Mouse (Mus musculus): Measurements from ENCODE around the gene Nsmce4a.

- no peak for TF ChIP-seq NRF1 (IDR thresholded peaks at IDR 0.05; ENCODE audit: insufficient read depth, low read depth, low read length, poor library complexity, severe bottlenecking)
- TF ChIP-seq CTCF (IDR thresholded peaks at IDR 0.05 in 2 of 3, conservative IDR thresholded peaks at IDR 0.05 in 1 of 3; ENCODE audit: control insufficient read depth in 1 of 3, insufficient read depth in 1 of 3, low read depth in 2 of 3, low read length in 3 of 3, poor library complexity in 1 of 3, severe bottlenecking in 1 of 3), result no peak
- no peak for TF ChIP-seq POLR2A (IDR thresholded peaks at IDR 0.05; ENCODE audit: control insufficient read depth in 1 of 2, insufficient read depth in 1 of 2, low read depth in 1 of 2, low read length in 2 of 2, poor library complexity in 1 of 2)
Measured at GRCm38 (mm10) chr7:130570472-130570871, 2.4 kb downstream of the Nsmce4a start.

All from MEL (cell line).